Mouse (Mus musculus): ENCODE data around the gene Platr17. TPM values are rescaled to one million over a fixed set of nuclear protein-coding genes. Genes with fewer than 3 reads are reported as not detected.
"Not testable (repeated sequence)": the region's sequence is repeated elsewhere in the genome, so short reads cannot be mapped to it uniquely, and the experiment has no call there.

Platr17 gene
- polyA plus RNA-seq, 1 experiment from 2014 or later, result not detected

- Histone ChIP-seq H3K4me3 (ENCODE audit: inconsistent target) (no peak overlapping the region), H3K36me3 (ENCODE audit: inconsistent target) (no peaks in the 10 kb centered on the region), H3K79me2 (ENCODE audit: inconsistent target) (no peaks in the 10 kb centered on the region), H3K27ac (no peak overlapping the region)
- 48% methylated on average over 6 of the region's 6 CpGs for WGBS (ENCODE audit: missing documents)
Measured at GRCm38 (mm10) chr17:33897114-33897794, 7.7 kb upstream of the Platr17 start.

GRCm38 (mm10) chr17:33898193-33898592 lies 6.7 kb upstream of the Platr17 start:
- WGBS (ENCODE audit: missing documents), result 86% methylated on average over 3 of the region's 4 CpGs
- H3K4me3 ChIP-seq (ENCODE audit: inconsistent target); H3K27ac ChIP-seq: not testable (repeated sequence)

GRCm38 (mm10) chr17:33899642-33900041 lies 5.3 kb upstream of the Platr17 start:
- H3K79me2 ChIP-seq (ENCODE audit: inconsistent target), result no peaks in the 10 kb centered on the region
- no peak overlapping the region for H3K4me3 ChIP-seq (ENCODE audit: inconsistent target)
- no peak overlapping the region for H3K27ac ChIP-seq
- WGBS (ENCODE audit: missing documents), result 68% methylated on average over 4 of the region's 4 CpGs
- no peaks in the 10 kb centered on the region for H3K36me3 ChIP-seq (ENCODE audit: inconsistent target)

More at GRCm38 (mm10) chr17:33898193-33898592, 6.7 kb upstream of the Platr17 start:
- H3K79me2 ChIP-seq (ENCODE audit: inconsistent target); H3K36me3 ChIP-seq (ENCODE audit: inconsistent target): not testable (repeated sequence)

- Histone ChIP-seq H3K79me2 (ENCODE audit: inconsistent target) (no peaks in the 10 kb centered on the region), H3K4me3 (ENCODE audit: inconsistent target) (no peak overlapping the region), H3K36me3 (ENCODE audit: inconsistent target) (no peaks in the 10 kb centered on the region), H3K27ac (no peak overlapping the region)
- 72% methylated on average over 7 of the region's 7 CpGs for WGBS (ENCODE audit: missing documents)
Measured at GRCm38 (mm10) chr17:33900281-33900988, 4.5 kb upstream of the Platr17 start.

GRCm38 (mm10) chr17:33900989-33901314 lies 4.0 kb upstream of the Platr17 start:
- 95% methylated on average over 4 of the region's 4 CpGs for WGBS (ENCODE audit: missing documents)
- H3K79me2 ChIP-seq (ENCODE audit: inconsistent target), result no peaks in the 10 kb centered on the region
- no peak overlapping the region for H3K4me3 ChIP-seq (ENCODE audit: inconsistent target)
- no peak overlapping the region for H3K27ac ChIP-seq
- H3K36me3 ChIP-seq (ENCODE audit: inconsistent target), result no peaks in the 10 kb centered on the region

GRCm38 (mm10) chr17:33901653-33902052 lies 3.3 kb upstream of the Platr17 start:
- WGBS (ENCODE audit: missing documents), result 100% methylated on average over 4 of the region's 4 CpGs
- H3K36me3 ChIP-seq (ENCODE audit: inconsistent target), result no peaks in the 10 kb centered on the region
- no peak overlapping the region for H3K4me3 ChIP-seq (ENCODE audit: inconsistent target)
- peak overlapping the region; percentile 65 for H3K27ac ChIP-seq
- H3K79me2 ChIP-seq (ENCODE audit: inconsistent target), result no peaks in the 10 kb centered on the region; the same call in 1 of the 2 replicates

- H3K79me2 ChIP-seq (ENCODE audit: inconsistent target), result peaks cover 3% of the 10 kb centered on the region; the same call in 1 of the 2 replicates
- 63% methylated on average over 4 of the region's 4 CpGs for WGBS (ENCODE audit: missing documents)
Measured at GRCm38 (mm10) chr17:33902079-33902478, 2.9 kb upstream of the Platr17 start.

GRCm38 (mm10) chr17:33902491-33902890 lies 2.4 kb upstream of the Platr17 start:
- WGBS (ENCODE audit: missing documents), result 27% methylated on average over 7 of the region's 7 CpGs
- H3K36me3 ChIP-seq (ENCODE audit: inconsistent target), result no peaks in the 10 kb centered on the region
- H3K79me2 ChIP-seq (ENCODE audit: inconsistent target), result peaks cover 6% of the 10 kb centered on the region; the same call in 1 of the 2 replicates
- no peak overlapping the region for H3K4me3 ChIP-seq (ENCODE audit: inconsistent target)
- H3K27ac ChIP-seq, result peak overlapping the region; percentile 65

More at GRCm38 (mm10) chr17:33902079-33902478, 2.9 kb upstream of the Platr17 start:
- Histone ChIP-seq H3K27ac (peak overlapping the region; percentile 65), H3K36me3 (ENCODE audit: inconsistent target) (no peaks in the 10 kb centered on the region), H3K4me3 (ENCODE audit: inconsistent target) (no peak overlapping the region)

GRCm38 (mm10) chr17:33903911-33904651 lies 854 bp upstream of the Platr17 start:
- peak overlapping the region; percentile 65 for H3K27ac ChIP-seq
- WGBS (ENCODE audit: missing documents), result 83% methylated on average over 6 of the region's 6 CpGs

GRCm38 (mm10) chr17:33908331-33909076 lies 3.6 kb downstream of the Platr17 start:
- peak overlapping the region; percentile 70 for H3K4me3 ChIP-seq (ENCODE audit: inconsistent target)
- WGBS (ENCODE audit: missing documents), result under 1% methylated on average over 42 of the region's 44 CpGs
- peak overlapping the region; percentile 51 for H3K27ac ChIP-seq
- peaks cover 23% of the 10 kb centered on the region; the same call in 1 of the 2 replicates for H3K36me3 ChIP-seq (ENCODE audit: inconsistent target)
- H3K79me2 ChIP-seq (ENCODE audit: inconsistent target), result peaks cover 53% of the 10 kb centered on the region

More at GRCm38 (mm10) chr17:33903911-33904651, 854 bp upstream of the Platr17 start:
- peaks cover 17% of the 10 kb centered on the region; the same call in 1 of the 2 replicates for H3K79me2 ChIP-seq (ENCODE audit: inconsistent target)
- H3K36me3 ChIP-seq (ENCODE audit: inconsistent target); H3K4me3 ChIP-seq (ENCODE audit: inconsistent target): not testable (repeated sequence)

GRCm38 (mm10) chr17:33909077-33909868 lies 4.3 kb downstream of the Platr17 start, which contains the start of gene Daxx:
TSS of gene Daxx (plus strand) at chr17:33909414.
- under 1% methylated on average over 68 of the region's 68 CpGs for whole genome bisulfite sequencing (ENCODE audit: missing documents)
- peak within 1 kb of the TSS; percentile 95 for H3K4me3 ChIP-seq (ENCODE audit: inconsistent target)
- H3K79me2 ChIP-seq (ENCODE audit: inconsistent target), result peaks cover 61% of the 10 kb centered on the region
- peaks cover 31% of the 10 kb centered on the region; the same call in 1 of the 2 replicates for H3K36me3 ChIP-seq (ENCODE audit: inconsistent target)
- H3K27ac ChIP-seq, result peak within 1 kb of the TSS; percentile 93

GRCm38 (mm10) chr17:33909869-33910250 lies 4.9 kb downstream of the Platr17 start:
- Histone ChIP-seq H3K4me3 (ENCODE audit: inconsistent target) (peak overlapping the region; percentile 95), H3K27ac (peak overlapping the region; percentile 93), H3K79me2 (ENCODE audit: inconsistent target) (peaks cover 67% of the 10 kb centered on the region), H3K36me3 (ENCODE audit: inconsistent target) (peaks cover 37% of the 10 kb centered on the region; the same call in 1 of the 2 replicates)
- WGBS (ENCODE audit: missing documents), result 3% methylated on average over 14 of the region's 14 CpGs

- Histone ChIP-seq H3K27ac (peak overlapping the region; percentile 93), H3K36me3 (ENCODE audit: inconsistent target) (peaks cover 41% of the 10 kb centered on the region; the same call in 1 of the 2 replicates), H3K4me3 (ENCODE audit: inconsistent target) (peak overlapping the region; percentile 95), H3K79me2 (ENCODE audit: inconsistent target) (peaks cover 70% of the 10 kb centered on the region)
- 41% methylated on average over 11 of the region's 11 CpGs for WGBS (ENCODE audit: missing documents)
Measured at GRCm38 (mm10) chr17:33910346-33911051, 5.6 kb downstream of the Platr17 start.

Measured in macrophage (primary cell).